Mouse (Mus musculus) MEL (cell line): ENCODE measurements around the gene Pla2g2f.

ENCODE experiments used
- CTCF ChIP-seq, 3 experiments: IDR thresholded peaks in 2 of 3; conservative IDR thresholded peaks in 1 of 3; 2 replicates each; pipeline ENCODE4 v1.5.1; 2011 to 2012; ENCODE audit warnings: low read length in 3 of 3, low read depth in 2 of 3, mild to moderate bottlenecking in 2 of 3, improper control_type of control experiment in 1 of 3, inconsistent platforms in 1 of 3, mixed read lengths in 1 of 3, moderate library complexity in 1 of 3; ENCODE audit not compliant: control insufficient read depth in 1 of 3, insufficient read depth in 1 of 3, poor library complexity in 1 of 3, severe bottlenecking in 1 of 3
- EP300 ChIP-seq, 2 experiments: IDR thresholded peaks; 2 replicates each; pipeline ENCODE4 v1.6.1; 2011; ENCODE audit warnings: improper control_type of control experiment in 2 of 2, low read length in 2 of 2, low read depth in 1 of 2, mild to moderate bottlenecking in 1 of 2
- GABPA ChIP-seq: IDR thresholded peaks from 2 replicates; pipeline ENCODE4 v1.6.1; 2012; ENCODE audit warnings: low read depth, mild to moderate bottlenecking, inconsistent platforms, low read length, improper control_type of control experiment, moderate library complexity
- MAFK ChIP-seq: IDR thresholded peaks from 2 replicates; pipeline ENCODE4 v1.6.1; 2011; ENCODE audit warnings: low read depth, mild to moderate bottlenecking, low read length, improper control_type of control experiment, borderline replicate concordance
- MAX ChIP-seq: IDR thresholded peaks from 2 replicates; pipeline ENCODE4 v1.6.1; 2011; ENCODE audit warnings: low read length, improper control_type of control experiment
- POLR2A ChIP-seq, 2 experiments: IDR thresholded peaks; 2 replicates each; pipeline ENCODE4 v1.6.1; 2011 to 2012; ENCODE audit warnings: low read length in 2 of 2, mild to moderate bottlenecking in 2 of 2, control low read depth in 1 of 2, improper control_type of control experiment in 1 of 2, low read depth in 1 of 2, moderate library complexity in 1 of 2; ENCODE audit not compliant: control insufficient read depth in 1 of 2, insufficient read depth in 1 of 2, poor library complexity in 1 of 2
- POLR2AphosphoS5 ChIP-seq: IDR thresholded peaks from 2 replicates; pipeline ENCODE4 v1.6.1; 2012; ENCODE audit warnings: low read depth, borderline replicate concordance, mild to moderate bottlenecking, inconsistent platforms, low read length, moderate library complexity, mixed read lengths
- ZMIZ1 ChIP-seq: IDR thresholded peaks from 2 replicates; pipeline ENCODE4 v1.6.1; 2012; ENCODE audit warnings: low read depth, mild to moderate bottlenecking, inconsistent platforms, low read length, improper control_type of control experiment, moderate library complexity

DNA sequence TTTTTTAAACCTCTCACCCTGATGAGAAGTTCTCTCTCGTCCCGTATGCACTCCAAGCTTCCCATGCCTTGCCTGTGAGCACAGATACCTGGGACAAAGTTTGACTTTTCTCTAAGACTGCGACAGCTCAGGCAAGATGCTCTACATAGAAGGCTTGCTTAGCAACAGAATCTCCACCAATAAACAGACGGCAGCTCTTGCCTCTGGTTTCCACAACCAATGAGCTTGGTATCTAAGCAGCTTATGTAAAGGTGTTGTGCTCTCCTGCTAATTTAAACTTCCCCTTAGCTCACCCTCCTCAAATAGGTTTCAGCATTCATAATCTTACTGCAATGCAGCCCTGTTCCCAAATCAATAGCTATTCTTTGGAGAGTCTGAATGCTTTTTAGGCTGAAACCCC is 44.2 kb upstream of the Pla2g2f start:
- no peak for TF ChIP-seq POLR2A (IDR thresholded peaks at IDR 0.05; ENCODE audit: control insufficient read depth in 1 of 2, insufficient read depth in 1 of 2, low read depth in 1 of 2, low read length in 2 of 2, poor library complexity in 1 of 2)
- no peak for TF ChIP-seq CTCF (IDR thresholded peaks at IDR 0.05 in 2 of 3, conservative IDR thresholded peaks at IDR 0.05 in 1 of 3; ENCODE audit: control insufficient read depth in 1 of 3, insufficient read depth in 1 of 3, low read depth in 2 of 3, low read length in 3 of 3, poor library complexity in 1 of 3, severe bottlenecking in 1 of 3)
- no peak for TF ChIP-seq GABPA
- no peak for TF ChIP-seq MAX
- no peak for TF ChIP-seq MAFK
- no peak for TF ChIP-seq ZMIZ1
- no peak for TF ChIP-seq EP300 (IDR thresholded peaks at IDR 0.05; ENCODE audit: low read depth in 1 of 2, low read length in 2 of 2)
- TF ChIP-seq POLR2AphosphoS5 = no peak
